Mouse (Mus musculus) forebrain, embryonic 13.5 days (tissue): Measurements from ENCODE around the gene Dpm1. TPM values are rescaled to one million over a fixed set of nuclear protein-coding genes. Genes with fewer than 3 reads are reported as not detected.
A peak's percentile ranks its signal among the peaks of the same experiment; 100 is the strongest.

Source experiments
- ATAC-seq: fragments of 200-750 bp; cut with Nextera tagmentation; 2 replicates; pipeline ENCODE4 v1.8.0; 2017
- H3K27ac ChIP-seq: fragments of 300-500 bp; sonication (generic); 2 replicates; pipeline ENCODE4 v1.5.1; 2015; ENCODE audit warnings: inconsistent platforms, mild to moderate bottlenecking, moderate library complexity
- H3K27me3 ChIP-seq: fragments of 300-500 bp; sonication (generic); 2 replicates; pipeline ENCODE4 v1.6.1; 2015; ENCODE audit warnings: mild to moderate bottlenecking, inconsistent platforms
- H3K36me3 ChIP-seq: fragments of 300-500 bp; sonication (generic); 2 replicates; pipeline ENCODE4 v1.6.1; 2015; ENCODE audit warnings: mild to moderate bottlenecking, inconsistent platforms; ENCODE audit not compliant: poor library complexity, severe bottlenecking
- H3K4me1 ChIP-seq: fragments of 300-500 bp; sonication (generic); 2 replicates; pipeline ENCODE4 v1.6.1; 2015; ENCODE audit warnings: inconsistent platforms
- H3K4me2 ChIP-seq: fragments of 300-500 bp; sonication (generic); 2 replicates; pipeline ENCODE4 v1.6.1; 2015; ENCODE audit warnings: inconsistent platforms, mild to moderate bottlenecking, moderate library complexity
- H3K4me3 ChIP-seq: fragments of 300-500 bp; sonication (generic); 2 replicates; pipeline ENCODE4 v1.5.1; 2015; ENCODE audit warnings: mild to moderate bottlenecking, inconsistent platforms
- H3K9ac ChIP-seq: fragments of 300-500 bp; sonication (generic); 2 replicates; pipeline ENCODE4 v1.6.1; 2015; ENCODE audit warnings: mild to moderate bottlenecking, inconsistent platforms
- H3K9me3 ChIP-seq: fragments of 300-500 bp; sonication (generic); replicated peaks from 2 replicates; pipeline ENCODE4 v1.6.1; 2016; ENCODE audit warnings: inconsistent platforms
- WGBS: fragments of 180-500 bp; shearing (Covaris S2); methylation state at CpG from one replicate; pipeline ENCODE4 v1.1.7; 2015; 5-methylcytosine and 5-hydroxymethylcytosine counted together
- polyA plus RNA-seq: library from polyadenylated mRNA; unstranded; fragments of >200 nt; fragmentation: Nextera tagmentation; extraction: Ambion mirVana; gene quantifications from 2 replicates; pipeline ENCODE4 v1.2.1, GENCODE M21; 2015

The Dpm1 gene
- polyA plus RNA-seq, 1 experiment from 2014 or later, result 77.3 TPM

GRCm38 (mm10) chr2:168248856-168249245 lies 18.5 kb upstream of the Dpm1 start:
- peak; percentile 46 for ATAC-seq
- Histone ChIP-seq H3K36me3 (no peaks in the 10 kb centered on the region), H3K27ac (peak overlapping the region; percentile 86), H3K9me3 (no peaks in the 10 kb centered on the region), H3K27me3 (no peaks in the 10 kb centered on the region), H3K4me2 (no peak overlapping the region), H3K4me1 (peaks cover 14% of the 10 kb centered on the region), H3K9ac (no peak overlapping the region), H3K4me3 (no peak overlapping the region)
- WGBS, result 16% methylated on average over 2 of the region's 2 CpGs

DNA sequence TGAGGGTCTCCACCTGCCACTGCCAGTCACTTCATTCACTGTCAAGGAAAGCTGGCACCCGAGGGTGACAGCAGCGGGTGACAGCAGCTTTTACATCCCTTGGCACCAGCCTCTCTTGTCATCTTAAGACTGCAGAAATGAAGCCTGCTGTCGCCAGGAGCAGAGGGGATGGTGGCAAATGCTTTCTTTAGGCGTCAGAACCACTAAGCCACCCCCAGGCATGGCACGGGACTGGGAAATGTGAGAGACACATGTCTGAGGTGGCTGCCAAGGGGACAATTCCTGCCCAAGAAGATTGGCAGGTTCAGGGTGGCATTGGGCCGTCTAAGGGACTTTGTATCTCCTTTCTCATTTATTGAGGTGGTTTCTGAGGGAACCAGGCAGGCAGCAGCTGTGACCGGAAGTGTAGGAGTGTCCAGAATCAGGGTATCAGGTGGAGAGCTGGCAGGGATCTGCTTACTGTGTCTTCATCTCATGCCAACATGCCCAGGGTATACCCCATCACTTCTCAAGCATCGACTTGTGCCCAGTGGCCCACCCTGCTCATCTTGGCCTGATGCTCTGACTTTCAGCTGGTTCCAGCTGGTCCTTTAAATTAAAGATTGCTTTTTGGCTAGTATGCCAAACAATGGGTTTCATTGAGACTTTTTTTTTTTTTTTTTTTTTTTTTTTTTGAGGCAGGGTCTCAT lies 17.9 kb upstream of the Dpm1 start:
- Histone ChIP-seq H3K4me2 (no peak overlapping the region), H3K9me3 (no peaks in the 10 kb centered on the region), H3K36me3 (no peaks in the 10 kb centered on the region), H3K4me1 (peaks cover 14% of the 10 kb centered on the region), H3K9ac (no peak overlapping the region), H3K4me3 (no peak overlapping the region), H3K27me3 (no peaks in the 10 kb centered on the region), H3K27ac (peak overlapping the region; percentile 86)
- ATAC-seq, result peak; percentile 81
- 57% methylated on average over 8 of the region's 8 CpGs for WGBS

DNA sequence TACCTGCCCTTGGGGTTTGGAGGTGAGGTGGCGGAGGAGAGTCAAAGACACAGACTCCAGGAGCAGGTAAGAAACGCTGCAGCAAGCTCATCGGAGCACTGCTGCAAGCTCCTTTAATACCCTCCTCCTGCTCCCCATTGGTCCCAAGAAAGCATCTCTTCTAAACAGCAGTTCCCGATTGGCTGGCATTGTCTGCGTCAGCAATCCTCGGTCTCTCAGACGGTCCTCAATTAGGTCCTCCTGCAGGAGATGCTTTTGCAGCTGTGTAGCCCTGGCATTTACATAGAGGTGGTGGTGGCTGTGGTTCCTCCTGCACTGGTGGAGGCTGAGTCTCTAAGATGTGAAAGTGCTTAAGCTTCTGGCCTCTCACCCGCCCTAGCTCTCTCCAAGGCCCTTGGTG lies 15.2 kb upstream of the Dpm1 start:
- Histone ChIP-seq H3K27me3 (peaks cover 7% of the 10 kb centered on the region; the same call in 1 of the 2 replicates), H3K27ac (no peak overlapping the region), H3K9ac (no peak overlapping the region), H3K4me1 (0 out of 2 replicates have a peak, but pooled peaks cover 6% of the 10 kb centered on the region), H3K4me3 (no peak overlapping the region), H3K36me3 (no peaks in the 10 kb centered on the region), H3K4me2 (no peak overlapping the region), H3K9me3 (no peaks in the 10 kb centered on the region)
- 30% methylated on average over 8 of the region's 8 CpGs for WGBS
- no peak for ATAC-seq

DNA sequence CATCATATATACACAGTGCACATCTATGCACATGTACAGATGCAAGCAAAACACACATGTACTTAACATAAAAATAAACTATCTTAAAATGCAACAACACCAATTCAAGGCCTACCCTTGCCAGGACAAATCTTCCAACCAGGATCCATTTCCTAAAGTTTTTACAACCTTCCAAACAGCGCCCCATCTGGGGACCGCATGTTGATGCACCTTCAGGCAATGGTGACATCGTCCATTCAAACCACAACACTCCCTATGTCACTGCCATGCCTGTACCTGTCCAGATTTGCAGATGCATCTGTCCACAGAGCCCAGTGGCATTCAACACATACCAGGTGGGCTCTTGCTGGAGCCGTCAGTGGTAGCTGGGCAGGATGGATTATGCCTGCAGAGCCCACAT lies 12.9 kb upstream of the Dpm1 start:
- Histone ChIP-seq H3K27me3 (peaks cover 7% of the 10 kb centered on the region; the same call in 1 of the 2 replicates), H3K9ac (no peak overlapping the region), H3K36me3 (no peaks in the 10 kb centered on the region), H3K4me3 (no peak overlapping the region), H3K4me2 (no peak overlapping the region), H3K9me3 (no peaks in the 10 kb centered on the region), H3K4me1 (0 out of 2 replicates have a peak, but pooled peaks cover 4% of the 10 kb centered on the region), H3K27ac (no peak overlapping the region)
- WGBS, result 69% methylated on average over 4 of the region's 4 CpGs
- no peak for ATAC-seq

- H3K9me3 ChIP-seq, result no peaks in the 10 kb centered on the region
- no peak for ATAC-seq
- H3K27ac ChIP-seq, result no peak overlapping the region
- no peak overlapping the region for H3K4me2 ChIP-seq
- peaks cover 7% of the 10 kb centered on the region; the same call in 1 of the 2 replicates for H3K27me3 ChIP-seq
- H3K9ac ChIP-seq, result no peak overlapping the region
- H3K36me3 ChIP-seq, result no peaks in the 10 kb centered on the region
- 0 out of 2 replicates have a peak, but pooled peaks cover 1% of the 10 kb centered on the region for H3K4me1 ChIP-seq
- no peak overlapping the region for H3K4me3 ChIP-seq
Measured at GRCm38 (mm10) chr2:168242841-168243240, 12.4 kb upstream of the Dpm1 start.

DNA sequence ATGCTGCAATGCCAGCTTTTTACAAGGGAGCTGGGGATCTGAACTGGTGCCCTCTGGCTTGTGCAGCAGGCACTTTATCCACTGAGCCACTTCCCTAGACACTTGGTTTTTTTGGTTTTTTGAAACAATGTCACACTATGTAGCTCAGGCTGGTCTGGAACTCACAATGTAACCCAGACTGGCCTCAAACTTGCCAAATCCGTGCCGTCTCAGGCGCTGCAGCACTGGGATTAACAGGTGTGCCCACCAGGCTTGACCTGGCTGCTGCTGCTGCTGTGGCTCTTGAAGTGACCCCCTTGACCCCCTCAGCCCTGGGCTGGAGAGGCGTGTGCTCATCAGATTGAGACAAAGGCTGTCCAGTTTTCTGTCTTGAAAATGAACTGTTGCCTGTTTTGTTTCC lies 7.9 kb upstream of the Dpm1 start:
- no peak for ATAC-seq
- no peak overlapping the region for H3K4me2 ChIP-seq
- H3K9me3 ChIP-seq, result no peaks in the 10 kb centered on the region; the same call in 1 of the 2 replicates
- 90% methylated on average over 4 of the region's 4 CpGs for WGBS
- no peak overlapping the region for H3K27ac ChIP-seq
- no peaks in the 10 kb centered on the region for H3K4me1 ChIP-seq
- peaks cover 7% of the 10 kb centered on the region; the same call in 1 of the 2 replicates for H3K27me3 ChIP-seq
- no peak overlapping the region for H3K4me3 ChIP-seq
- H3K36me3 ChIP-seq, result peaks cover 10% of the 10 kb centered on the region
- H3K9ac ChIP-seq, result no peak overlapping the region

GRCm38 (mm10) chr2:168233286-168233685 lies 2.9 kb upstream of the Dpm1 start:
- WGBS, result 92% methylated on average over 5 of the region's 5 CpGs
- no peak overlapping the region for H3K4me2 ChIP-seq
- H3K36me3 ChIP-seq, result peaks cover 19% of the 10 kb centered on the region
- H3K4me3 ChIP-seq, result no peak overlapping the region
- no peaks in the 10 kb centered on the region; the same call in 1 of the 2 replicates for H3K9me3 ChIP-seq
- no peak overlapping the region for H3K9ac ChIP-seq
- ATAC-seq, result no peak
- no peak overlapping the region for H3K27ac ChIP-seq
- H3K27me3 ChIP-seq, result no peaks in the 10 kb centered on the region
- H3K4me1 ChIP-seq, result peaks cover 32% of the 10 kb centered on the region

DNA sequence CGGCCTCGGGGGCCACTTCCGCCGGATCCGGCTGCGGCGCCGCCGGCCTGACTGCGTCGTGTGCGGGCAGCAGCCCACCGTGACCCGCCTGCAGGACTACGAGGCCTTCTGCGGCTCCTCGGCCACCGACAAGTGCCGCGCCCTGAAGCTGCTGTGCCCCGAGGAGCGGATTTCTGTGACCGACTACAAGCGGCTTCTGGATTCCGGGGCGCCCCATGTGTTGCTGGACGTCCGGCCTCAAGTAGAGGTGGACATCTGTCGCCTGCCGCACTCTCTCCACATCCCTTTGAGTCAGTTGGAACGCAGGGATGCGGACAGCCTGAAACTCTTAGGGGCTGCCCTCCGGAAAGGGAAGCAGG lies 1.1 kb upstream of the Dpm1 start:
- no peaks in the 10 kb centered on the region for H3K9me3 ChIP-seq
- WGBS, result 71% methylated on average over 33 of the region's 33 CpGs
- H3K4me2 ChIP-seq, result peak overlapping the region; percentile 100
- H3K4me3 ChIP-seq, result peak overlapping the region; percentile 94
- H3K9ac ChIP-seq, result peak overlapping the region; percentile 86
- peaks cover 23% of the 10 kb centered on the region for H3K36me3 ChIP-seq
- H3K27me3 ChIP-seq, result no peaks in the 10 kb centered on the region
- H3K4me1 ChIP-seq, result peaks cover 37% of the 10 kb centered on the region
- no peak overlapping the region for H3K27ac ChIP-seq
- ATAC-seq, result no peak

DNA sequence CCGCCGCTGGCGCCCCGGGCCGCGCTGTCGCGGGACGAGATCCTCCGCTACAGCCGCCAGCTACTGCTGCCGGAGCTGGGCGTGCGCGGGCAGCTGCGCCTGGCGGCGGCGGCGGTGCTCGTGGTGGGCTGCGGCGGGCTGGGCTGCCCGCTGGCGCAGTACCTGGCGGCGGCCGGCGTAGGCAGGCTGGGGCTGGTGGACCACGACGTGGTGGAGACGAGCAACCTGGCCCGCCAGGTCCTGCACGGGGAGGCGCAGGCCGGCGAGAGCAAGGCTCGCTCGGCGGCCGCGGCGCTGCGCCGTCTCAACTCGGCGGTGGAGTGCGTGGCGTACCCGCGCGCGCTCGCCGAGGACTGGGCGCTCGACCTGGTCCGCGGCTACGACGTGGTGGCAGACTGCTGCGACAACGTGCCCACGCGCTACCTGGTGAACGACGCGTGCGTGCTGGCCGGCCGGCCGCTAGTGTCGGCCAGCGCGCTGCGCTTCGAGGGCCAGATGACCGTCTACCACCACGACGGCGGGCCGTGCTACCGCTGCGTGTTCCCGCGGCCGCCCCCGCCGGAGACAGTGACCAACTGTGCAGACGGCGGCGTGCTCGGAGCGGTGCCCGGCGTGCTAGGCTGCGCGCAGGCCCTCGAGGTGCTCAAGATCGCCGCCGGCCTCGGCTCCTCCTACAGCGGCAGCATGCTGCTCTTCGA lies 531 bp upstream of the Dpm1 start:
- 5% methylated on average over 78 of the region's 105 CpGs for WGBS
- Histone ChIP-seq H3K9ac (peak overlapping the region; percentile 86), H3K4me3 (peak overlapping the region; percentile 94), H3K36me3 (peaks cover 28% of the 10 kb centered on the region), H3K4me1 (peaks cover 37% of the 10 kb centered on the region), H3K27ac (peak overlapping the region; percentile 90), H3K4me2 (peak overlapping the region; percentile 100), H3K9me3 (no peaks in the 10 kb centered on the region), H3K27me3 (no peaks in the 10 kb centered on the region)
- ATAC-seq, result peak; percentile 72

DNA sequence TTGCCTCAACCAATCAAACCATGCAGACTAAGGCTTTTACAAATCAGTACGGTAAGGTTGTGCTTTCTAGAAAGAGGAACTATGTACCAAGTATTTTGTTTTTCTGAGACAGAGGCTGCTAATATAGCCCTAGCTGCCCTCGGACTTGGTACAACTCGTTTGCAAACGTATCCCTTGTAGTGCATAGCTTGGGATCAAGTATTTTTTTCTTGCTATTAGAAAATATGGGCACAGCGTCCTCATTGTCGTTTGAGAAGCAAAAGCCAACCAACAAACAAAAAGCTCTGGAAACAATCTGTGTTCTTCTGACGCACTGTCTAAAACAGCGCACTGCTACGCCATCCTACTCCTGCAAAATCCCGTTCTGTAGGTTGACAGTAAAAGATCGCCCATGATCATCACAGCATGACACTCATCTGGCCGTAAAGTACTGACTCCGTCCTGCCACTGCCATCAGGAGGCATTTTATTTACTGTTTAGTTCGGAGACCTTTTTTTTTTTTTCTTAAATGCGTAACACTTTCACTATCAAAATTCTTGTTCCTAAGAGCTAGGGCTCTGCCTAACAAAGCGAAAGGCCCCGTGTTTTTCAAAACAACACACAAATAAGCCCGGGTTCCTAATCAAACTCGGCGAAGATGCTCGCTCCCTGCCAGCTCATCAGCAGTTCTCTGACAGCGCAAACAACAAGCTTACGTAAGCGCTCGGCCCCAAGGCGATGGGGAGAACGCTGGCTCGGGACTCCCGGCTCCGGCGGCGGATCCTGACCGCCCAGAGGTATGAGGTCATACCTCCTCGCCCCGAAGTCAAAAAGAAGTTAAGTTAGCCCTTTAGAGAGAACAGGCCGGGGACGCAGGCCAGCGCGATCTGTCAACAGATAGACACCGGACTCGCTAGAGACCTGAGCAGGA lies 1.0 kb downstream of the Dpm1 start:
- Histone ChIP-seq H3K4me3 (peak overlapping the region; percentile 94), H3K4me1 (peaks cover 37% of the 10 kb centered on the region), H3K9me3 (no peaks in the 10 kb centered on the region), H3K9ac (peak overlapping the region; percentile 86), H3K36me3 (peaks cover 44% of the 10 kb centered on the region), H3K27me3 (no peaks in the 10 kb centered on the region), H3K4me2 (peak overlapping the region; percentile 100), H3K27ac (peak overlapping the region; percentile 90; the same call in 1 of the 2 replicates)
- 21% methylated on average over 41 of the region's 41 CpGs for WGBS
- ATAC-seq, result 0 out of 2 replicates have a peak, but pooled peaks have one; percentile 7

DNA sequence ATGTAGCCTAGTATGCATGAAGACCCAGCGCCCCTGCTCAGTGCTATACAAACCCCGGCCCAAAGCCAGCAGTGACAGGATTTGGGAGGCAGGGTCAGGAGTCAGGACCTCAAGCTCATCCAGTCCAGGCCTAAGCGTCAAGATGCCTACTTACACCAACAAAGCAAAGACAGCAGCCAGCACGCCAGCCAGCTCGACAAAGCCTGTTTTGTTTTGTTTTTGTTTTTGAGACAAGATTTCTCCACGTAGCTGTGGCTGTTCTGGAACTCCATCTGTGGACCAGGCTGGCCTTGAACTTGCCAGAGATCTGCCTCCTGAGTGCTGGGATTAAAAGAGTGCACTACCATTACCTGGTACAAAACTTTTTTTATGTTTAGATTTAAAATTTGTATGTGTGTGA lies 7.1 kb downstream of the Dpm1 start:
- 88% methylated on average over 6 of the region's 6 CpGs for WGBS
- Histone ChIP-seq H3K27me3 (no peaks in the 10 kb centered on the region), H3K4me2 (no peak overlapping the region), H3K9me3 (no peaks in the 10 kb centered on the region), H3K27ac (no peak overlapping the region), H3K36me3 (peaks cover 77% of the 10 kb centered on the region), H3K4me3 (no peak overlapping the region), H3K9ac (no peak overlapping the region), H3K4me1 (peaks cover 5% of the 10 kb centered on the region)
- no peak for ATAC-seq
